Mouse (Mus musculus) B cell, adult (primary cell): ENCODE data around the gene Actc1. TPM values are rescaled to one million over a fixed set of nuclear protein-coding genes. Genes with fewer than 3 reads are reported as not detected.

Experiments used
- total RNA-seq: library from RNA; stranded (reverse); gene quantifications from 4 replicates; pipeline ENCODE4 v1.2.4, GENCODE M21; 2023; ENCODE audit not compliant: inconsistent age

Actc1 gene
- total RNA-seq: not detected in 4 replicates

GRCm38 (mm10) chr2:114052696-114053598 is at the start of gene Actc1:
TSS of gene Actc1 (minus strand) at chr2:114053548.

DNA sequence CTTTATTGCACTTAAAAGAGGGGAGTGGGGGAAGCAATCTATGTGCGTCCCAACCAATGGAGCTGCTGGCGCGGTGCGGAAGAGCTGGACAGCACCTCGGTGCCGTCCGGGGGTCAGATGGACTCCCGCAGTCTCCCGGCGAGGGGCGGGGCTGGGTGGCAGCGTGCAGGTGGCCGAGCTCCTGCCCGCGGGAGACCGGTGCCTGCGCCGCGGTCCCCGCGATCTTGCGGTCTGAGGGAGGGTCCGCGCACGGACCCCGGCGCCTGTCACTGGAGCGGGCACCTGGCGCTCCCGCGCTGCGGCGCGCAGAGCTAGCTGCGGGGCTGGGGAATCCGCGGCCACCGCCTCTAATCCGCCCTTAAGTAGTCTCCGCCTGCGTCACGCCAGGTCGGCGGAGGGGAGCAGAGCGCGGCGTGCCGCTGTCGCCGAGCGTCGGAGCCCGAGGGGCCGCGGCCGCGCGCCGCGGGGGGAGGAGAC is 40.0 kb downstream of the Actc1 start, which contains the start of gene Gjd2:
Gjd2 (minus strand) TSS at position 325 of the 477 bp plus-strand sequence.

Other genes starting within 250 kb of the Actc1 start
- 1.0 TPM in 1 of 4 replicates, not detected in the others for gene Scg5, start 224.4 kb downstream of the Actc1 start, total RNA-seq
- gene Arhgap11a, start 204.9 kb downstream of the Actc1 start, total RNA-seq: 16.7 to 18.0 TPM (median 17.3 TPM) in 4 replicates
- not detected in 4 replicates for gene Gjd2, start 39.9 kb downstream of the Actc1 start, total RNA-seq
- 72.2 to 77.3 TPM (median 73.3 TPM) in 4 replicates for gene Aqr, start 133.5 kb upstream of the Actc1 start, total RNA-seq
- 8.6 to 12.1 TPM (median 9.6 TPM) in 4 replicates for gene Zfp770, start 147.9 kb upstream of the Actc1 start, total RNA-seq